Mouse (Mus musculus) spleen, embryonic (tissue): ENCODE data around the gene Nfia.

Experiments
- CTCF ChIA-PET: fragments of 350-600 bp; sonication (Branson Sonifier 250); formaldehyde crosslinking; loops from one replicate; lab custom pipeline; 2022; lab: Charles Lee

The Nfia gene

DNA sequence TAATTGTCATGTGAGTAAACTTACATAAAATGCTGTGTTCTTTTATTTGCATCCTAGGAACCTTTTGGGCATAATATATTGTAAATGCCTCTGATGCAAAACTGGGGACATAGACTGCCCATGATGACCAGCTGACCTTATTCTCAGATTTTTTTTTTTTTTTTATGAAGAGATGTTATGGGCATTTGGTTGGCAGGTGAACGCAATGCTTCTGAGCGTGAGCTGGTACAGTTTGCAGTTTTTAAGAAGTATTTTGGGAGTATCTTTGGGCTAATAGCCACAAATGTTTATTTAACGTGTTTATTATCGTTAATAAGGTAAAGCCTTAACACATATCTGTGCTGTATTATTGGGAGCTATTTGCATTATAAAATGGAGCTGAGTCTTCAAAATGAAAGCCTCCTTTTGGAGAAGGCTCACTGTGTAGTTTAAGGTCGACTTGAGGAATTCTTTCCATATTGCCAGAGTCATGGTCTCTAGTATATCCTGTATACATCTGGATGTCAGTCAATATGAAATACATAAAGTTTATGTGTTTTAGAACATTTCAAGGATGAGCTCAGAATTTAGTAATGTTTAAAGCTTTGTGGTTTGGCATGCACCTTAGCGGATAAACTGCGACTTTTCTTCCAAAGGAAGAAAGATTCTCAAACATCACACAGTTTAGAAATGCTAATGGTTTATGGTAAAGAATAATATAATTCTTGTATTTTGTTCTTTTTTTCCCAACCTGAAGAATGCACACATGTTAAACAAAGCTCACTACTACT, 8.3 kb downstream of the Nfia start:
- CTCF ChIA-PET, result no interaction called here

DNA sequence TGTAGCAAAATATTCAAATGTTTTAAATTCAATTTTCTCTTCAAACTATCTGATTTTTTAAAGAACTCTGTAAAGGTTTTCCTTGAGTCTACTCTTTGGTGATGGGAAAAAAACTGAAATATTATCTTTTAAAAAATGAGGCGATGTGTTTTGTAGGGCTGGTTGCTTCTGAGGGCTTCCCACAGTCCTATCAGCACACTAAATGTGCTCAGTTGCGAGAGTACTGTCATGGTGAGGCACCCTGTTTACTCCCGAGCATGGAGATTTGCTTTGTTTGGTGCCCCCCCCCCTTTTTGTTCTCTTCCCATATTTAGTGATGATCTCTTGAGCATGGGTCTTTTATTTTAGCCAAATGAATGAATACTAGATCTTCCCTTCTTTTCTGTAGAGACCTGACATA, 9.5 kb downstream of the Nfia start:
- CTCF ChIA-PET, result no interaction called here

- CTCF ChIA-PET, result no interaction called here
Measured at GRCm38 (mm10) chr4:97782497-97782896, 10.0 kb downstream of the Nfia start.

DNA sequence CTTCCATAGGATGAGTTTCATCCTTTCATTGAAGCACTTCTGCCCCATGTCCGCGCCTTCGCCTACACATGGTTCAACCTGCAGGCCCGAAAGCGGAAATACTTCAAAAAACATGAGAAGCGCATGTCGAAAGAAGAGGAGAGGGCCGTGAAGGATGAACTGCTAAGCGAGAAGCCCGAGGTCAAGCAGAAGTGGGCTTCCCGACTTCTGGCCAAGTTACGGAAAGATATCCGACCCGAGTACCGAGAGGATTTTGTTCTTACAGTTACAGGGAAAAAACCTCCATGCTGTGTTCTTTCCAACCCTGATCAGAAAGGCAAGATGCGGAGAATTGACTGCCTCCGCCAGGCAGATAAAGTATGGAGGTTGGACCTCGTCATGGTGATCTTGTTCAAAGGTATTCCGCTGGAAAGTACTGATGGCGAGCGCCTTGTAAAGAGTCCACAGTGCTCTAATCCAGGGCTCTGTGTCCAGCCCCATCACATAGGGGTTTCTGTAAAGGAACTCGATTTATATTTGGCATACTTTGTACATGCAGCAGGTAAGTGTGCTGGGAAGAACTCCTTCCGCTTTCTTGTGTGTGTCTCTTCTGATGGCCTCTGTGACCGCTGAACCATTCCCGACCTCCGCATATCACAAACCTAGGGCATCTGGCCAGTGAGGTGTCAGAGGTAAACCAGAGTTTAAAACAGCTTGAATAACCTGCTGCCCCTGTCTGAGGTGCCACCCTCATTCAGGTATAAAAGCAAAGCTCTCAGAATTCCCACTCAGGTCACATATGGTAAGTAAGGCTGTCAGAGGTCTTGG, 10.7 kb downstream of the Nfia start:
- CTCF ChIA-PET, result no interaction called here

GRCm38 (mm10) chr4:97784236-97784635, 11.7 kb downstream of the Nfia start:
- CTCF ChIA-PET, result no interaction called here

- CTCF ChIA-PET, result no interaction called here
Measured at GRCm38 (mm10) chr4:97785547-97786271, 13.2 kb downstream of the Nfia start.

DNA sequence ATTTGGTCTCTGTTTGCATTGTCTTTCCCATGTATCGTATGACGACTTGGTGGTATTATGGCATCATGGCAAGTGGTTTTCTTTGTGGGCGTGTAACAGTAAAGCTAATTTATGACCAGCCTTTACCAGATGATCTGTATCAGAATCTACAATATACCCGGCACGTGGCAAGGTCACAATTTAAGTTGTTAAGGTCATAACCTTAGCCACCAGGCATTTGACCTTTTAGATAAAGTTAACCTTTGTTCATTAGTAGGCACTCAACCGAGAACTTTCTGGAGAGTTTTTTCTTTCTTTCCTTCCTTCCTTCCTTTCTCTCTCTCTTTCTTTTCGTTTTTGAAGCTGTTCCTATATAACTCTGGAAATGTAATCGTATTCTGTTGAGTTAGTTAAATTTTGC, 14.0 kb downstream of the Nfia start:
- CTCF ChIA-PET, result no interaction called here

GRCm38 (mm10) chr4:97787515-97787914, 15.0 kb downstream of the Nfia start:
- CTCF ChIA-PET, result no interaction called here

GRCm38 (mm10) chr4:97788537-97788936, 16.0 kb downstream of the Nfia start:
- CTCF ChIA-PET, result interaction anchor here (0.5 to 0.9 kb wide), 2 partner anchors 10 to 16 kb away, joined by 3 to 6 read pairs; partner anchors contain the start of gene Nfia

DNA sequence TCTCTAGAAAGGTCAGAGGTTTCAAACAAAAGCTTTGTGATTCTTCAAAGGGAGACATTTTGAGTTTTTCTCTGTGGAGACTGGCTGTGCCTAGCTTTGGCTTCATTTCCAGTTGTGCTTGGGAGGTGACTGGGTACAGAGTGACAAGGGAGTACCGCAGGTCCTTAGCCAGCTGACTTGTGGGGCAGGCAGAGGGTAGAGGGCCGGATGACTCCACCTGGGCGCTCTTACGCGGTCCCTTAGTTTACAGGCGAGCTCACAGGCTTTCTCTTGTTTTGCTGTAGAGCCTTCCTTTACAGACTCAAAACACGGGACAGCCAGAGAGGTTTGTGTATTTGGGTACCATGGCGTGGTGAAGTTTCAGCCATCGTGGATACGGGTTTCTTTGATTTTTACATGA, 21.4 kb downstream of the Nfia start:
- CTCF ChIA-PET, result no interaction called here

DNA sequence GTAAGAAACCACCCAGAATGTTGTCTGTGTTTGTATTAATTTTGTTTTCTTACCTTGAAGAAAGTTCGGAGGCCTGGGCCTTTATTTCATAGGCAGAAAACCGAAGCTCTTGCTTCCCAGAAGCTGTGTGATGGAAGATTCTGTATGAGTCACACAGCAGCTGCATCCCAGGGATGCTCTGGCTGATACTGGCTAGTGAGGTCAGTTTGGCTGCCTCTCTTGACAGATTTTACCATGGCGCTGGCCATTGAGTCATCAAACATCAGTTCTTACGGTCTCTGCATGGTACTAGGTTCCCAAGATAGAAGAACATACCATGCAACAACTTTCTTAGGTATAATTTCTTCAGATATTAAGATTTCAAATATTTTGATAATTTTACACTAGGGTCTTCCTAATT, 22.3 kb downstream of the Nfia start:
- CTCF ChIA-PET, result no interaction called here

DNA sequence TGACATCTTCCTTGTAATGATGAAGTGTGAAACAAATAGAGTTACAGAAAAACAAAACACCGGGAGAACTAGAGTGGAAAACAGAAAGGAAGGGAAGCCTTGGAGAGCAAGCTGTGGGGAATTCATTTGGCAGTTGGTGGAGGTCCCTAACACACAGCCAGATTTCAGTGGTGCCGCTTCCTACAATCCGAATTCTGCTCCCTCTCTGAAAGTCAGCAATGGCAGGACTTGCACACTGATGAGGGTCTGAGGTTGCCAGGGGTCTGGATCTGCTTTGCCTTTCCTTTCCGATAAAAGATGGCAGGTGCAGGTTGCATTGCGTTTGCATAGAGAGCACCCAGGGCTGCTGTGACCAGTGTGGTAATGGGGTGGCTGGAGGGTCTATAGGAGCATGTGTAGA, 23.4 kb downstream of the Nfia start:
- CTCF ChIA-PET, result no interaction called here

DNA sequence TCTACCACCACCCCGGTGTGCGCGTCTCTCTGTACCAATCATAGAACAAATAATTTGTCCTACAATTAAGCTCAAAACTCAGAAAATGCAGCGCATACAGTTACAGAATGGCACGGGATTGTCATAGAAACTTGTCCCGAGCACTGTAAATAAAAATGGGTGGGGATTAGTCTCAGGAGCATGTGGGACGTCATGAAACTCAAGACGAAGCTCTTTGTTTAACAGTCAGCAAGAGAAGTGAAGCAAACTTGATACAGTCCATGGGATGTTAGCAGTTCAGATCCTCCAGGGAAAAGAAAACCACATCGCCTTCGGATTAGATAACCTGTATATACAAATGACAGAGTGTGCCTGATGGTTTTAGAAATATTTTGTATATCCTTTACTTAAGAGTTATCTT, 24.0 kb downstream of the Nfia start:
- CTCF ChIA-PET, result no interaction called here

- CTCF ChIA-PET, result no interaction called here
Measured at GRCm38 (mm10) chr4:97803791-97804190, 31.3 kb downstream of the Nfia start.

DNA sequence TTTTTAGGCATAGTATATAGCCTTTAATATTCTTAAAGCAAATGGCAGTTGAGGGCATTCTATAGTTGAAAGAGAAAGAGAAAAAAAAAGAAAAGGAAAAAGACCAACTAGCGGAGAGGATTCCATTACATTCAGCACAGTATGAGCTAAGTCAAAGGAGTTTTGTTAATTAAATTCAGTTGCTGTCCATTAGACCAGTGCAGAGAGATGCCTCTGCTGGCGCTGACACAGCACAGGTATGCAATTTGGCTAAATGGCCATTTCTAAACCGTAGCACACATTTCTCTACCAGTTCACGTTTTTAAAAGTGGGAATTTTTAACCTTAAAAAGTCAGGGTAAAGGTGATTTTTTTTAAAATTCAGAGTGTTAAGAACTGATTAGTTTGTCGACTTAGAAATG, 32.1 kb downstream of the Nfia start:
- CTCF ChIA-PET, result no interaction called here

- CTCF ChIA-PET, result no interaction called here
Measured at GRCm38 (mm10) chr4:97805255-97805654, 32.7 kb downstream of the Nfia start.

DNA sequence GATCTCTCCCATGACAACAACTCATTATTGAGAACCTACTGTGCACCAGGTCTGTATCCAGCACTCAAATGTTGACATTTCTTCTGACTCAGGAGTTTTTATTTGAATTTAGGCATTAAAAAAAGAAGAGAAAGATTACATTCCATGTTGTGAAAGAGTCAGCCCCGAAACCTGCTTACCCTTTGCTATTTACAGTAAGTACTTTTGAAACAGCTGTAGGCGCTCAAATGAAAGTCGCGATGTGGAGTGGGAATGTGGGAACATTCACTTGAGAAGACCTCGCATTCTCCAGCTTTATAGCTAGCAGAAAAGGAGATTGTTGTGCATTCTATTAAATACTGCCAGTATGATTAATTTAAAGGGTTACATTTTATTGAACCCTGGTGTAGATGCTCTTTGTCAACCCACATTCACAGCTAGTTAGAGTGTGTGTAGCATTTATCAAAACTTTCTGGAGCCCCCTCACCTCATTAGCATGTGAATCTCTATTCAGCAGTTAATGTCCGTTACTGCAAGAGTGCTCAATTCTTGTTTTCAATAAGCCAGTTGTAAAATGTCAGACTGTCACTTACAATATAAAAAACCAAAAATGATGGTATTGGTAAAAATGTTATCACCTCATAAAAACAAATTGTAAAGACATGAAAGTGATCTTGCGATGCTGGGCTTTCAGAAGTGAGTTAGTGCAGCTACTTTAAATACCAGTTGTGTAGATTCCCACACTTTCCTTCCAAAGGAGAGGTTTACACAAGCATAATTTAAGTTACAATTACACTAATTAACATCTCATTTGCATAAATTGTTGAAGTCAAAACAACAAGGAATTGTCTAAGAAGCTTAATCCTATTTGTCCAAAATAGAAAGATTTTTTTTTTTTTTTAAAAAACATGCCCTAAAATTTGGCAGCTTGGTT, 33.6 kb downstream of the Nfia start:
- CTCF ChIA-PET, result no interaction called here

DNA sequence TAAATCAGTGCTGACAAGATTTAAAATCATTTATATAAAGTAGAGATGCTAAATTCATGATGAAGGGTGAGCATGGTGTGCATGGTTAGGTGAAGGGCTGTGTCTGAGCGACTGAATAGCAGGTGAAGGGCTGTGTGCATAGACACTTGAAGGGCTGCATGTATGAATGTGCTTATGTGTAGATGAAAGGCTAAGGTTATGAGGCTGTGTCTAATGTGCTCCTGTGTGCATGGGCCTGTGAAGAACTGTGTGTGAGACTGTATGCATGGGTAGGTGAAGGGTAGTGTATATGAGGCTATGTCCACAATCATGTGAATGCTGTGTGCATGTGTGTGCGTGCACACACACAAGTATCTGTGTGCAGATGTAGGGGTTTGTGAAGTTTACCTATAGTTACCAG, 34.4 kb downstream of the Nfia start:
- CTCF ChIA-PET, result no interaction called here

DNA sequence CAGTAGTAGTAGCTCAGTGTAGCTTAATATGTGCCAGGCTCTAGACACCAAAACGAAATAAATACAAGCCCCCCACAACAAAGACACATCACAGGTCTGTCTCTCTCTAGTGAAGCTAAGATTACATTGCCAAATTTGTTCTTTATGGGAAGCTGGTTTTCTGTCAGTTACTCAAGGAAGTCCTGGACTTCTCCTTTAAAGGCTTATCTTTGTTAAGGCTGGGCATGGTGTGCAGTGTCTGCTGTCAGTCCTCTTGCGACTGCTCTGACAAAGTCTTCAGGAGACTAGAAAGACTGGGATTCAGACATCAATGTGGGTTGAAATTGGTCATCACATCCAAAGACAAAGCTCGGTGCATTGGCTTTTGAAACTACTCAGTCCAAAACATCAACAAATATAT, 36.4 kb downstream of the Nfia start:
- CTCF ChIA-PET, result no interaction called here

GRCm38 (mm10) chr4:97809582-97810295, 37.2 kb downstream of the Nfia start:
- CTCF ChIA-PET, result no interaction called here
